Mouse (Mus musculus) CH12.LX (cell line): ENCODE data around the gene Spp2.

Experiments
- CTCF ChIP-seq, 2 experiments: IDR thresholded peaks in 1 of 2; conservative IDR thresholded peaks in 1 of 2; 2 replicates each; pipeline ENCODE4 v1.5.1; 2011 to 2012; ENCODE audit warnings: low read depth in 2 of 2, low read length in 2 of 2, improper control_type of control experiment in 1 of 2, inconsistent platforms in 1 of 2, mild to moderate bottlenecking in 1 of 2, moderate library complexity in 1 of 2
- ELF1 ChIP-seq: IDR thresholded peaks from 2 replicates; pipeline ENCODE4 v1.6.1; 2014; ENCODE audit warnings: low read depth, mild to moderate bottlenecking, inconsistent platforms, low read length, improper control_type of control experiment
- JUND ChIP-seq: conservative IDR thresholded peaks from 2 replicates; pipeline ENCODE4 v1.6.1; 2011; ENCODE audit warnings: low read depth, low read length, improper control_type of control experiment
- POLR2A ChIP-seq: IDR thresholded peaks from 2 replicates; pipeline ENCODE4 v1.6.1; 2011; ENCODE audit warnings: low read depth, mild to moderate bottlenecking, improper control_type of control experiment, low read length
- RAD21 ChIP-seq: IDR thresholded peaks from 2 replicates; pipeline ENCODE4 v1.6.1; 2011; ENCODE audit warnings: low read depth, mild to moderate bottlenecking, low read length, improper control_type of control experiment, moderate library complexity
- TBP ChIP-seq: conservative IDR thresholded peaks from 2 replicates; pipeline ENCODE4 v1.6.1; 2011; ENCODE audit warnings: low read depth, low read length, improper control_type of control experiment
- USF1 ChIP-seq: IDR thresholded peaks from 2 replicates; pipeline ENCODE4 v1.6.1; 2014; ENCODE audit warnings: low read depth, mild to moderate bottlenecking, inconsistent platforms, low read length, improper control_type of control experiment

DNA sequence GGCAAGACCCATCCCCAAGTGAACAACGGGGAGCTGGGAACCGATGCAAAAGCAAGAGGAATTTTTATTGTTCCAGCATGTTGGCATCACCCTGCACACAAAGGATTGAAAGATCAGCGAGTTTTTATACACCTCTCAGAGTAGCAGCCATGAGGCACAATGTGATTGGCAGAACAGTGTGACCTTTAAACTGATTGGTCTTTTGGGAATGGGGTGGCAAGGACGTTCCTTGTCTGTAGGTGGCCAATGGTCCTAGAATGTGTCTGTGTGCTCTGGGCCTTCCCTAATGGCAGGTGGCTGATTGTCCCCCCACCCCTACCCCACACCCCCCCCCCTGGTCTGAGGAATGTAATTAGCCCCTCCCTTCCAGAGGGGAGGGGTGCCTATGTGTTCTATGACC is 52.4 kb downstream of the Spp2 start:
- TF ChIP-seq TBP, result no peak
- TF ChIP-seq USF1, result no peak
- TF ChIP-seq CTCF (conservative IDR thresholded peaks at IDR 0.05 in 1 of 2, IDR thresholded peaks at IDR 0.05 in 1 of 2; ENCODE audit: low read depth in 2 of 2, low read length in 2 of 2), result no peak
- TF ChIP-seq ELF1, result no peak
- no peak for TF ChIP-seq RAD21
- TF ChIP-seq POLR2A, result no peak
- TF ChIP-seq JUND, result no peak
